Mouse (Mus musculus): Measurements from ENCODE around the gene Ccdc9b.

Gene Ccdc9b

GRCm38 (mm10) chr2:118761906-118762783, at the start of gene Ccdc9b:
TSS of gene Ccdc9b (minus strand) at chr2:118762661.
- peak; percentile 95 to 97 for DNase-seq

- no peak for DNase-seq
Observed at GRCm38 (mm10) chr2:118810861-118811260, 48.4 kb upstream of the Ccdc9b start.

- peak in 1 of 2 experiments; percentile 48 for DNase-seq
Observed at GRCm38 (mm10) chr2:118806860-118807259, 44.4 kb upstream of the Ccdc9b start.

GRCm38 (mm10) chr2:118805756-118806155, 43.3 kb upstream of the Ccdc9b start:
- no peak for DNase-seq

- peak; percentile 17 to 44 for DNase-seq
Observed at GRCm38 (mm10) chr2:118805137-118805536, 42.7 kb upstream of the Ccdc9b start.

- DNase-seq: no peak
Observed at GRCm38 (mm10) chr2:118804474-118804873, 42.0 kb upstream of the Ccdc9b start.

GRCm38 (mm10) chr2:118802542-118803118, 40.2 kb upstream of the Ccdc9b start:
- DNase-seq: no peak

GRCm38 (mm10) chr2:118793636-118794035, 31.2 kb upstream of the Ccdc9b start:
- no peak for DNase-seq

- no peak for DNase-seq
Observed at GRCm38 (mm10) chr2:118792259-118792613, 29.8 kb upstream of the Ccdc9b start.

GRCm38 (mm10) chr2:118791591-118792258, 29.3 kb upstream of the Ccdc9b start:
- no peak for DNase-seq

- peak; percentile 87 to 90 for DNase-seq
Observed at GRCm38 (mm10) chr2:118790551-118791525, 28.4 kb upstream of the Ccdc9b start.

- no peak for DNase-seq
Observed at GRCm38 (mm10) chr2:118790221-118790550, 27.7 kb upstream of the Ccdc9b start.

- DNase-seq: no peak
Observed at GRCm38 (mm10) chr2:118789501-118789900, 27.0 kb upstream of the Ccdc9b start.

GRCm38 (mm10) chr2:118786525-118786924, 24.1 kb upstream of the Ccdc9b start:
- no peak for DNase-seq

- no peak for DNase-seq
Observed at GRCm38 (mm10) chr2:118783663-118784062, 21.2 kb upstream of the Ccdc9b start.

GRCm38 (mm10) chr2:118783093-118783492, 20.6 kb upstream of the Ccdc9b start:
- no peak for DNase-seq

GRCm38 (mm10) chr2:118782303-118782702, 19.8 kb upstream of the Ccdc9b start:
- peak; percentile 41 to 44 for DNase-seq

GRCm38 (mm10) chr2:118781115-118781514, 18.7 kb upstream of the Ccdc9b start:
- DNase-seq: no peak

- peak; percentile 95 to 96 for DNase-seq
Observed at GRCm38 (mm10) chr2:118779504-118780480, 17.3 kb upstream of the Ccdc9b start, which contains the start of gene Disp2. TSS of gene Disp2 (plus strand) at chr2:118779719.

- DNase-seq: no peak
Observed at GRCm38 (mm10) chr2:118779065-118779464, 16.6 kb upstream of the Ccdc9b start.

GRCm38 (mm10) chr2:118778418-118778817, 16.0 kb upstream of the Ccdc9b start:
- DNase-seq: no peak

Data from lung, postnatal 4 days (tissue).